Mouse (Mus musculus) forebrain, embryonic 11.5 days (tissue): ENCODE measurements at regions not wholly inside any gene's neighbourhood (a gene's known extent, or its start where the extent isn't known, plus 50 kb on each side); places are given as distances from the start of the nearest gene placed in this dataset.

Source experiments
- ATAC-seq: fragments of 200-750 bp; cut with Nextera tagmentation; replicated peaks from 2 replicates; pipeline ENCODE4 v1.8.0; 2017; ENCODE audit warnings: moderate TSS enrichment; ENCODE audit not compliant: low FRiP score
- DNase-seq: peaks from one replicate; pipeline ENCODE4 v3.0.0-alpha.2; 2017; ENCODE audit warnings: low spot score
- H3K27ac ChIP-seq: fragments of 300-500 bp; sonication (generic); 2 replicates; pipeline ENCODE4 v1.5.1; 2014; ENCODE audit warnings: low read depth, low read length
- H3K27me3 ChIP-seq: fragments of 300-500 bp; sonication (generic); 2 replicates; pipeline ENCODE4 v1.6.1; 2014; ENCODE audit warnings: mild to moderate bottlenecking, low read length, mixed read lengths; ENCODE audit not compliant: control insufficient read depth, insufficient read depth
- H3K36me3 ChIP-seq: fragments of 300-500 bp; sonication (generic); 2 replicates; pipeline ENCODE4 v1.6.1; 2014; ENCODE audit warnings: mild to moderate bottlenecking, low read length, moderate library complexity, mixed read lengths; ENCODE audit not compliant: control insufficient read depth, insufficient read depth
- H3K4me1 ChIP-seq: fragments of 300-500 bp; sonication (generic); replicated peaks from 2 replicates; pipeline ENCODE4 v1.6.1; 2014; ENCODE audit warnings: low read length, mixed read lengths; ENCODE audit not compliant: control insufficient read depth, insufficient read depth
- H3K4me2 ChIP-seq: fragments of 300-500 bp; sonication (generic); 2 replicates; pipeline ENCODE4 v1.6.1; 2014; ENCODE audit warnings: low read depth, mild to moderate bottlenecking, low read length, moderate library complexity, mixed read lengths; ENCODE audit not compliant: severe bottlenecking
- H3K4me3 ChIP-seq: fragments of 300-500 bp; sonication (generic); 2 replicates; pipeline ENCODE4 v1.5.1; 2014; ENCODE audit warnings: low read depth, low read length
- H3K9ac ChIP-seq: fragments of 300-500 bp; sonication (generic); 2 replicates; pipeline ENCODE4 v1.6.1; 2014; ENCODE audit warnings: low read length
- H3K9me3 ChIP-seq: fragments of 300-500 bp; sonication (generic); 2 replicates; pipeline ENCODE4 v1.6.1; 2016; ENCODE audit warnings: low read length, mixed read lengths; ENCODE audit not compliant: control insufficient read depth
- WGBS: fragments of 180-500 bp; shearing (Covaris S2); extraction: QIAGEN DNeasy Blood & Tissue Kit; methylation state at CpG from one replicate; pipeline ENCODE4 v1.1.7; 2014; 5-methylcytosine and 5-hydroxymethylcytosine counted together

DNA sequence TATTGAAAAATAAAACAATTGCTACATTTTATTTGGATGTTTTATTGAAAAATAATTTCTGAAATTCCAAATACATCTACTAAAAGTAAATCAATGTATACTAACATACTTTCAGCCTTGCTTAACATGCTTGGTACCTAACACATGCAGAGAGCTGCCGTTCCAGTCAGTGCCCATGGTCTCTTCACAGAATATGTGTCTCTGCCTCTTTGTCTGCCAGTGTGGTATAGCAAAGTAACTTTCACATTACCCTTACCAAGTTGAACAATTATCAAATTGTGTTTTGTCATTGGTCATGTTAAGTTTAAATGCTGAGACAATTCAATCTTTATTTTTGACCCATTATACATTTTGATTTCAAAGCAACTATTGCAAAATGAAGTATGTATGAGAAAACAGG is 1159.2 kb upstream of the Foxg1 start:
- Histone ChIP-seq H3K4me1 (no peaks in the 10 kb centered on the region), H3K27ac (no peak overlapping the region), H3K36me3 (no peaks in the 10 kb centered on the region), H3K4me3 (no peak overlapping the region), H3K27me3 (no peaks in the 10 kb centered on the region), H3K9ac (no peak overlapping the region), H3K4me2 (no peak overlapping the region), H3K9me3 (no peaks in the 10 kb centered on the region)
- ATAC-seq = peak; percentile 49; the same call in 1 of the 2 replicates
- WGBS = 50% methylated on average over 1 of the region's 1 CpGs
- no peak for DNase-seq

DNA sequence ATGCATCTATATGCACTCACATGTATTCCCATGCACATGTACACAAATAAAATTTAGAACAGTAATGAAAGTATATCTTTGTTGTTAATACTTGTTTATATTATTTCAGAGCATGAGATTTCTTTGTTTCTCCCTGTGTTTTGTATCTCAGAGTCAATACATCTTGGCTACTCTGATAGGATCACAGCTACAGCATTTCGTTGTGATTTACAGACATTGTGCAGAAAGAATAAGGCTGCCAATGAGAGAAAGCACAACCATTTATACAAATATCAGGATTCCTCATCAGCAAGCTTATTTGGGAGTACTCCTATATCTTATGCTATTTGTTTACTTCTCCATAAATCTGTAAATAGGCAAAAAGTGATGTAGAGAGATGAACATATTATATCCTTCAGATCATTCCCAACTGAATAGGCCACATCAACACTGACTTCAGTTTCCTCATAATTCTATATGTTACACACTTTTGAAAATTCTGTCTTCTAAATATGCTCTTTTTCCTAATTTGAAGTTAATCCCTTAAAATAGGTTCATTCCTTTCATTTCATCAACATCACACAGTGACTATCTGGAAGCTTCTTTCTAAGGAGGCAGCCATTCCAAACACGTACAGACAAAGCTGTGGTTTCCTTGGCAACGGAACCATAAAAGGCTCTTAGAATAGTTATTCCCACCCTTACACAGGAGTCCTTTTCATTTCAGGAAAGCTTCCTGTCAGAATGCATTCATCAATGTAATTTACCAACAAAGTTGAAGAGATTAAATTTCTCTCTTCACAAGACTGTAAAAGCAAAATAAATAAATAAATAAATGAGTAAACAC is 1160.3 kb upstream of the Foxg1 start:
- ATAC-seq (peak; percentile 95), DNase-seq (no peak)
- H3K4me1 ChIP-seq = no peaks in the 10 kb centered on the region
- H3K36me3 ChIP-seq = no peaks in the 10 kb centered on the region
- H3K4me3 ChIP-seq = no peak overlapping the region
- H3K9me3 ChIP-seq = no peaks in the 10 kb centered on the region
- H3K27ac ChIP-seq = no peak overlapping the region
- H3K27me3 ChIP-seq = no peaks in the 10 kb centered on the region
- no peak overlapping the region for H3K4me2 ChIP-seq
- H3K9ac ChIP-seq = no peak overlapping the region
- WGBS = 38% methylated on average over 3 of the region's 3 CpGs

- Histone ChIP-seq H3K36me3 (no peaks in the 10 kb centered on the region), H3K27ac (no peak overlapping the region), H3K9me3 (no peaks in the 10 kb centered on the region), H3K9ac (no peak overlapping the region), H3K4me1 (no peaks in the 10 kb centered on the region), H3K27me3 (no peaks in the 10 kb centered on the region), H3K4me3 (no peak overlapping the region), H3K4me2 (no peak overlapping the region)
- no peak for DNase-seq
- WGBS = 60% methylated on average over 1 of the region's 1 CpGs
- no peak for ATAC-seq
Observed at GRCm38 (mm10) chr12:48181831-48182230, 1200.6 kb upstream of the Foxg1 start.

- no peak overlapping the region for H3K27ac ChIP-seq
- H3K27me3 ChIP-seq = no peaks in the 10 kb centered on the region
- ATAC-seq (no peak), DNase-seq (no peak)
- no peaks in the 10 kb centered on the region for H3K4me1 ChIP-seq
- WGBS = 81% methylated on average over 6 of the region's 6 CpGs
- no peak overlapping the region for H3K4me3 ChIP-seq
- no peak overlapping the region for H3K4me2 ChIP-seq
- H3K36me3 ChIP-seq = no peaks in the 10 kb centered on the region
- H3K9me3 ChIP-seq = no peaks in the 10 kb centered on the region
- no peak overlapping the region for H3K9ac ChIP-seq
Observed at GRCm38 (mm10) chr12:48173926-48174601, 1208.4 kb upstream of the Foxg1 start.

- Histone ChIP-seq H3K9ac (no peak overlapping the region), H3K4me3 (no peak overlapping the region), H3K9me3 (no peaks in the 10 kb centered on the region), H3K27ac (no peak overlapping the region), H3K36me3 (no peaks in the 10 kb centered on the region), H3K4me1 (no peaks in the 10 kb centered on the region), H3K4me2 (no peak overlapping the region), H3K27me3 (no peaks in the 10 kb centered on the region)
- no peak for ATAC-seq
- DNase-seq = no peak
Observed at GRCm38 (mm10) chr12:48146117-48146516, 1236.3 kb upstream of the Foxg1 start.

- Histone ChIP-seq H3K27ac (no peak overlapping the region), H3K36me3 (no peaks in the 10 kb centered on the region), H3K27me3 (no peaks in the 10 kb centered on the region), H3K4me1 (no peaks in the 10 kb centered on the region), H3K9ac (no peak overlapping the region), H3K4me3 (no peak overlapping the region), H3K9me3 (no peaks in the 10 kb centered on the region), H3K4me2 (no peak overlapping the region)
- 88% methylated on average over 4 of the region's 4 CpGs for WGBS
- ATAC-seq (no peak), DNase-seq (no peak)
Observed at GRCm38 (mm10) chr12:48122996-48123395, 1259.5 kb upstream of the Foxg1 start.

DNA sequence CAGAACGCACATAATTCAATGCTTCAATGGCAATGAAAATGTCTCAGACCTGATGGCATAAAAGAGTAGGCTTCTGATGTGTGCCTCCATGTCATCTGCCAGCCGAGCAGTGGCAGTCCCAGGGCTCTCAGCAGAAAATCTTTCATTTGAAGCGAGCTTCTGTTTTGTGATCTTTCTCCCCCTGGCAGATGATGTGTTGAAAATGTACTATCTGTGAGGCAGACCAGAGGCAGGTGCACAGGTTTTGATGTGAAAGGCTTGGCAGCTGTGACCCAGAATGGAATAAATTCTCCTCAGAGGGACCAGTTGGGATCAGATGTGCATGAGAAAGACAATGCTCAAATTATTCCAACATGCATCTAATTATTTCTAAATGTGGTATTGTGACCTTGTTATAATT is 1281.0 kb upstream of the Nova1 start:
- WGBS = 81% methylated on average over 3 of the region's 3 CpGs
- no peak overlapping the region for H3K4me2 ChIP-seq
- H3K4me3 ChIP-seq = no peak overlapping the region
- H3K36me3 ChIP-seq = no peaks in the 10 kb centered on the region
- H3K9me3 ChIP-seq = no peaks in the 10 kb centered on the region
- H3K27me3 ChIP-seq = no peaks in the 10 kb centered on the region
- ATAC-seq = 0 out of 2 replicates have a peak, but pooled peaks have one; percentile 27
- DNase-seq = no peak
- H3K4me1 ChIP-seq = no peaks in the 10 kb centered on the region
- no peak overlapping the region for H3K9ac ChIP-seq
- no peak overlapping the region for H3K27ac ChIP-seq

DNA sequence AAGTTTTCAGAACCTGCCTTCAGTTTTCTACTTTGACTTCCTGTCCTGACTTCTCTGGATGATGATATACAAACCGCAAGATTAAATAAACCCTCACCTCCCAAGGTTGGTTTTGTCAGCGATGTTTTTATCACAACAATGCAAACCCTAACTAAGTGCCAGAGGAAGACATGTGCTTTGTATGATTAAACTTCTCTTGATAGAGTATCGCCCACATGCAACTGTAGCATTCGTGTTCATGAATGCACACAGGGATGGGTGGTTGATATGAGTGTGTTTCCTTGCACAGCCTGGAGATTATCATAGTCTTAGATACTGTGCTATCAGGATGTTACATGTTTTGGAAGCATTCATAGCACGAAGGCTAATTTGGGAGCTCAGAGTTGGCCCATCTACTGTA is 1268.3 kb upstream of the Nova1 start:
- H3K4me2 ChIP-seq = no peak overlapping the region
- H3K9ac ChIP-seq = no peak overlapping the region
- H3K4me1 ChIP-seq = no peaks in the 10 kb centered on the region
- no peak overlapping the region for H3K27ac ChIP-seq
- no peak overlapping the region for H3K4me3 ChIP-seq
- H3K9me3 ChIP-seq = no peaks in the 10 kb centered on the region
- H3K36me3 ChIP-seq = no peaks in the 10 kb centered on the region
- WGBS = 87% methylated on average over 5 of the region's 5 CpGs
- no peaks in the 10 kb centered on the region for H3K27me3 ChIP-seq
- ATAC-seq = no peak
- DNase-seq = no peak

- no peaks in the 10 kb centered on the region for H3K4me1 ChIP-seq
- H3K36me3 ChIP-seq = no peaks in the 10 kb centered on the region
- no peak overlapping the region for H3K9ac ChIP-seq
- H3K27ac ChIP-seq = no peak overlapping the region
- DNase-seq = no peak
- no peaks in the 10 kb centered on the region for H3K27me3 ChIP-seq
- H3K4me3 ChIP-seq = no peak overlapping the region
- H3K9me3 ChIP-seq = no peaks in the 10 kb centered on the region
- ATAC-seq = no peak
- no peak overlapping the region for H3K4me2 ChIP-seq
- WGBS = 91% methylated on average over 3 of the region's 3 CpGs
Observed at GRCm38 (mm10) chr12:48083377-48083776, 1264.6 kb upstream of the Nova1 start.
